Mouse (Mus musculus) CH12.LX (cell line): ENCODE data around the gene Hdac4. TPM values are rescaled to one million over a fixed set of nuclear protein-coding genes. Genes with fewer than 3 reads are reported as not detected.

Experiments
- DNase-seq: peaks from one replicate; pipeline ENCODE4 v3.0.0-alpha.2; 2013; ENCODE audit errors: extremely low read depth
- H3K27ac ChIP-seq: 2 replicates; pipeline ENCODE4 v1.5.1; 2012; ENCODE audit warnings: low read depth, mild to moderate bottlenecking, control low read depth, moderate library complexity; ENCODE audit not compliant: insufficient read depth
- H3K27me3 ChIP-seq: replicated peaks from 2 replicates; pipeline ENCODE3; 2012; ENCODE audit warnings: inconsistent platforms
- H3K36me3 ChIP-seq, 2 experiments: replicated peaks in 1 of 2; 2 replicates each; pipeline versions ENCODE3 to v1.6.1; 2012; ENCODE audit warnings: inconsistent platforms in 1 of 2, low read length in 1 of 2, mild to moderate bottlenecking in 1 of 2, mixed read lengths in 1 of 2, moderate library complexity in 1 of 2; ENCODE audit not compliant: control insufficient read depth in 1 of 2, insufficient read depth in 1 of 2
- H3K4me1 ChIP-seq, 2 experiments: 2 replicates each; pipeline ENCODE4 v1.6.1; 2012; ENCODE audit warnings: inconsistent platforms in 1 of 2, moderate library complexity in 1 of 2; ENCODE audit not compliant: insufficient read depth in 2 of 2, control insufficient read depth in 1 of 2
- H3K4me2 ChIP-seq: 2 replicates; pipeline ENCODE4 v1.6.1; 2012; ENCODE audit warnings: low read depth, mild to moderate bottlenecking, control low read depth; ENCODE audit not compliant: poor library complexity, insufficient read depth, severe bottlenecking
- H3K4me3 ChIP-seq, 3 experiments: fragments of 150-350 bp in 1 of 3; sonication (generic) in 1 of 3; replicated peaks in 1 of 3; 2 replicates each; pipeline versions ENCODE3 to v1.5.1; 2011 to 2012; ENCODE audit warnings: low read depth in 2 of 3, low read length in 2 of 3, mild to moderate bottlenecking in 2 of 3, moderate library complexity in 2 of 3, control low read depth in 1 of 3, improper control_type of control experiment in 1 of 3, inconsistent platforms in 1 of 3, mixed read lengths in 1 of 3; ENCODE audit not compliant: poor library complexity in 1 of 3
- H3K79me2 ChIP-seq: replicated peaks from 2 replicates; pipeline ENCODE4 v1.6.1; 2012; ENCODE audit warnings: mild to moderate bottlenecking, moderate library complexity; ENCODE audit not compliant: control insufficient read depth, poor library complexity, insufficient read depth, severe bottlenecking; ENCODE audit errors: extremely low read depth
- H3K9ac ChIP-seq: 2 replicates; pipeline ENCODE4 v1.6.1; 2012; ENCODE audit warnings: low read depth, mild to moderate bottlenecking, control low read depth, moderate library complexity; ENCODE audit not compliant: insufficient read depth
- H3K9me3 ChIP-seq: replicated peaks from 2 replicates; pipeline ENCODE3; 2012; ENCODE audit warnings: low read length, inconsistent platforms, mixed read lengths
- BHLHE40 ChIP-seq: IDR thresholded peaks from 2 replicates; pipeline ENCODE4 v1.6.1; 2011; ENCODE audit warnings: mild to moderate bottlenecking, low read depth, low read length, improper control_type of control experiment
- CHD1 ChIP-seq: IDR thresholded peaks from 2 replicates; pipeline ENCODE4 v1.6.1; 2012; ENCODE audit warnings: low read depth, low read length, improper control_type of control experiment, inconsistent platforms
- CHD2 ChIP-seq: IDR thresholded peaks from 2 replicates; pipeline ENCODE4 v1.6.1; 2011; ENCODE audit warnings: low read length, improper control_type of control experiment
- CTCF ChIP-seq, 2 experiments: IDR thresholded peaks in 1 of 2; conservative IDR thresholded peaks in 1 of 2; 2 replicates each; pipeline ENCODE4 v1.5.1; 2011 to 2012; ENCODE audit warnings: low read depth in 2 of 2, low read length in 2 of 2, improper control_type of control experiment in 1 of 2, inconsistent platforms in 1 of 2, mild to moderate bottlenecking in 1 of 2, moderate library complexity in 1 of 2
- E2F4 ChIP-seq: IDR thresholded peaks from 2 replicates; pipeline ENCODE4 v1.6.1; 2011; ENCODE audit warnings: low read depth, low read length, improper control_type of control experiment; ENCODE audit not compliant: insufficient replicate concordance
- ELF1 ChIP-seq: IDR thresholded peaks from 2 replicates; pipeline ENCODE4 v1.6.1; 2014; ENCODE audit warnings: low read depth, mild to moderate bottlenecking, inconsistent platforms, low read length, improper control_type of control experiment
- EP300 ChIP-seq: IDR thresholded peaks from 2 replicates; pipeline ENCODE4 v1.6.1; 2011; ENCODE audit warnings: low read length, improper control_type of control experiment
- ETS1 ChIP-seq: conservative IDR thresholded peaks from 2 replicates; pipeline ENCODE4 v1.6.1; 2012; ENCODE audit warnings: low read depth, mild to moderate bottlenecking, inconsistent platforms, low read length, improper control_type of control experiment, moderate library complexity
- HCFC1 ChIP-seq: IDR thresholded peaks from 2 replicates; pipeline ENCODE4 v1.6.1; 2012; ENCODE audit warnings: low read depth, mild to moderate bottlenecking, inconsistent platforms, low read length, improper control_type of control experiment
- IRF4 ChIP-seq: IDR thresholded peaks from 2 replicates; pipeline ENCODE4 v1.6.1; 2014; ENCODE audit warnings: low read depth, mild to moderate bottlenecking, inconsistent platforms, low read length, improper control_type of control experiment
- JUN ChIP-seq: IDR thresholded peaks from 2 replicates; pipeline ENCODE4 v1.6.1; 2011; ENCODE audit warnings: low read depth, mild to moderate bottlenecking, low read length, improper control_type of control experiment, moderate library complexity; ENCODE audit not compliant: insufficient read depth
- JUND ChIP-seq: conservative IDR thresholded peaks from 2 replicates; pipeline ENCODE4 v1.6.1; 2011; ENCODE audit warnings: low read depth, low read length, improper control_type of control experiment
- KAT2A ChIP-seq: IDR thresholded peaks from 2 replicates; pipeline ENCODE4 v1.6.1; 2012; ENCODE audit warnings: low read length, improper control_type of control experiment, inconsistent platforms; ENCODE audit not compliant: insufficient replicate concordance
- MAFK ChIP-seq: IDR thresholded peaks from 2 replicates; pipeline ENCODE4 v1.6.1; 2011; ENCODE audit warnings: low read length, improper control_type of control experiment; ENCODE audit not compliant: insufficient replicate concordance
- MAZ ChIP-seq: IDR thresholded peaks from 2 replicates; pipeline ENCODE4 v1.6.1; 2012; ENCODE audit warnings: low read depth, mild to moderate bottlenecking, inconsistent platforms, low read length, improper control_type of control experiment, moderate library complexity
- MYC ChIP-seq: IDR thresholded peaks from 2 replicates; pipeline ENCODE4 v1.6.1; 2011; ENCODE audit warnings: low read depth, mild to moderate bottlenecking, improper control_type of control experiment, low read length
- NRF1 ChIP-seq: IDR thresholded peaks from 2 replicates; pipeline ENCODE4 v1.6.1; 2014; ENCODE audit warnings: low read depth, mild to moderate bottlenecking, inconsistent platforms, low read length, improper control_type of control experiment, moderate library complexity
- PAX5 ChIP-seq: IDR thresholded peaks from 2 replicates; pipeline ENCODE4 v1.6.1; 2012; ENCODE audit warnings: low read length, inconsistent platforms, mixed read lengths
- POLR2A ChIP-seq: IDR thresholded peaks from 2 replicates; pipeline ENCODE4 v1.6.1; 2011; ENCODE audit warnings: low read depth, mild to moderate bottlenecking, improper control_type of control experiment, low read length
- POLR2AphosphoS2 ChIP-seq: IDR thresholded peaks from 2 replicates; pipeline ENCODE4 v1.6.1; 2011; ENCODE audit warnings: low read depth, low read length, improper control_type of control experiment
- RCOR1 ChIP-seq: conservative IDR thresholded peaks from 2 replicates; pipeline ENCODE4 v1.6.1; 2012; ENCODE audit warnings: low read depth, mild to moderate bottlenecking, inconsistent platforms, low read length, improper control_type of control experiment
- SMC3 ChIP-seq: IDR thresholded peaks from 2 replicates; pipeline ENCODE4 v1.6.1; 2011; ENCODE audit warnings: low read depth, low read length, improper control_type of control experiment
- TBP ChIP-seq: conservative IDR thresholded peaks from 2 replicates; pipeline ENCODE4 v1.6.1; 2011; ENCODE audit warnings: low read depth, low read length, improper control_type of control experiment
- UBTF ChIP-seq: IDR thresholded peaks from 2 replicates; pipeline ENCODE4 v1.6.1; 2012; ENCODE audit warnings: low read depth, mild to moderate bottlenecking, inconsistent platforms, low read length, improper control_type of control experiment, moderate library complexity
- USF1 ChIP-seq: IDR thresholded peaks from 2 replicates; pipeline ENCODE4 v1.6.1; 2014; ENCODE audit warnings: low read depth, mild to moderate bottlenecking, inconsistent platforms, low read length, improper control_type of control experiment
- ZC3H11A ChIP-seq: IDR thresholded peaks from 2 replicates; pipeline ENCODE4 v1.6.1; 2012; ENCODE audit warnings: low read depth, mild to moderate bottlenecking, inconsistent platforms, low read length, improper control_type of control experiment
- ZKSCAN1 ChIP-seq: IDR thresholded peaks from 2 replicates; pipeline ENCODE4 v1.6.1; 2012; ENCODE audit warnings: low read depth, inconsistent platforms, low read length, improper control_type of control experiment, borderline replicate concordance
- ZMIZ1 ChIP-seq: IDR thresholded peaks from 2 replicates; pipeline ENCODE4 v1.6.1; 2012; ENCODE audit warnings: low read depth, mild to moderate bottlenecking, inconsistent platforms, low read length, improper control_type of control experiment
- dilution Hi-C: fragments of 300-500 bp; cut with MboI; formaldehyde crosslinking; loops from 2 replicates; pipeline ENCODE4 v1.14.3; 2020; ENCODE audit warnings: low sequenced_read_pairs; ENCODE audit not compliant: extremely low pct_unique_long_range_greater_than_20kb, extremely low pct_ligation_motif_present
- in situ Hi-C: fragments of 300-500 bp; cut with MboI; formaldehyde crosslinking; loops from 3 replicates; pipeline ENCODE4 v1.14.3; 2019; ENCODE audit warnings: low sequenced_read_pairs, low pct_ligation_motif_present, low pct_unique_long_range_greater_than_20kb, mixed read lengths
- polyA plus RNA-seq: library from polyadenylated mRNA; unstranded; fragments of >175 nt; gene quantifications from 2 replicates; pipeline ENCODE4 v1.2.1, GENCODE M21; 2012; ENCODE audit warnings: low read depth; ENCODE audit not compliant: insufficient read length
- total RNA-seq, 2 experiments: library from RNA; depleted of rRNA; stranded (reverse); fragments of 300-350 nt in 1 of 2; fragments of >200 nt in 1 of 2; gene quantifications; 2 replicates each; pipeline ENCODE4 v1.2.3; 2012 to 2014

Hdac4 gene
- total and polyA plus RNA-seq, 3 experiments = 2.4 to 6.3 (median 4.3) TPM

DNA sequence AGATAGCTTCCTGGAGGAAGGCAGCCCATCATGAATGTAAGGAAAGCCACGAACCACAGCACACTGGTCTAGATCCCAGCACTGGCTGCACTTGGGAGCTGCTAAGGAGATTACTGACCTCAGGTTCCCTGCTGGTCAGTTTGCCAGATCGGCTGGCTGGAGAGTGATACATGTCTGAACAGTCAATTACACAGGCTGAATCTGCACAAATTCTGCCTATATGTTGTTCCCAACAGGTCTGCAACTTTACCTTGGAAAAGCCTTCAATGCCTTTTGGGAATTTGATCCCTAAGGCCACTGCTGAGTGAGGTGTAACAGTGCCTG, 189.9 kb downstream of the Hdac4 start:
- peaks cover 9 to 41% of the 10 kb centered on the region in 2 experiments for H3K4me1 ChIP-seq

GRCm38 (mm10) chr1:92004906-92005616, 190.4 kb downstream of the Hdac4 start:
- Histone ChIP-seq H3K9me3 (no peaks in the 10 kb centered on the region), H3K36me3 (peaks cover 7 to 15% of the 10 kb centered on the region in 2 experiments), H3K4me1 (peaks cover 9 to 42% of the 10 kb centered on the region in 2 experiments), H3K9ac (no peak overlapping the region), H3K79me2 (no peaks in the 10 kb centered on the region), H3K4me3 (no peak overlapping the region), H3K4me2 (0 out of 2 replicates have a peak overlapping the region, but pooled peaks have one; percentile 12), H3K27me3 (no peaks in the 10 kb centered on the region), H3K27ac (no peak overlapping the region)
- no peak for TF ChIP-seq CTCF (conservative IDR thresholded peaks at IDR 0.05 in 1 of 2, IDR thresholded peaks at IDR 0.05 in 1 of 2; ENCODE audit: low read depth in 2 of 2, low read length in 2 of 2)
- TF ChIP-seq HCFC1 = no peak
- TF ChIP-seq POLR2AphosphoS2 = no peak
- no peak for TF ChIP-seq MYC
- no peak for TF ChIP-seq TBP
- no peak for TF ChIP-seq BHLHE40
- no peak for TF ChIP-seq ETS1
- TF ChIP-seq NRF1 = no peak
- TF ChIP-seq IRF4 = no peak
- TF ChIP-seq CHD1 = no peak
- TF ChIP-seq E2F4 = no peak
- no peak for TF ChIP-seq MAFK
- TF ChIP-seq ELF1 = no peak
- no peak for DNase-seq
- dilution Hi-C loops (no loop called here), in situ Hi-C loops (no loop called here)

More for the DNA sequence above, 189.9 kb downstream of the Hdac4 start:
- TF ChIP-seq ZMIZ1 = no peak
- TF ChIP-seq PAX5 = no peak
- no peak for TF ChIP-seq ZC3H11A
- no peak for TF ChIP-seq USF1
- TF ChIP-seq JUN = no peak
- TF ChIP-seq CHD2 = no peak
- no peak for TF ChIP-seq RCOR1
- TF ChIP-seq SMC3 = no peak
- no peak for TF ChIP-seq UBTF
- no peak for TF ChIP-seq KAT2A
- no peak for TF ChIP-seq E2F4
- TF ChIP-seq CHD1 = no peak
- TF ChIP-seq JUND = no peak
- TF ChIP-seq BHLHE40 = no peak
- TF ChIP-seq MAZ = no peak
- no peak for TF ChIP-seq POLR2A
- no peak for TF ChIP-seq ZKSCAN1
- TF ChIP-seq MAFK = no peak
- no peak for TF ChIP-seq NRF1
- no peak for TF ChIP-seq EP300
- TF ChIP-seq, all 38 proteins: peak for 0
- dilution Hi-C loops (no loop called here), in situ Hi-C loops (no loop called here)
- Histone ChIP-seq H3K4me3 (no peak overlapping the region), H3K27me3 (no peaks in the 10 kb centered on the region), H3K4me2 (no peak overlapping the region), H3K27ac (no peak overlapping the region), H3K9me3 (no peaks in the 10 kb centered on the region), H3K9ac (no peak overlapping the region), H3K79me2 (no peaks in the 10 kb centered on the region), H3K36me3 (peaks cover 7 to 14% of the 10 kb centered on the region in 2 experiments)
- DNase-seq = no peak
